In the genomic region with DNA sequence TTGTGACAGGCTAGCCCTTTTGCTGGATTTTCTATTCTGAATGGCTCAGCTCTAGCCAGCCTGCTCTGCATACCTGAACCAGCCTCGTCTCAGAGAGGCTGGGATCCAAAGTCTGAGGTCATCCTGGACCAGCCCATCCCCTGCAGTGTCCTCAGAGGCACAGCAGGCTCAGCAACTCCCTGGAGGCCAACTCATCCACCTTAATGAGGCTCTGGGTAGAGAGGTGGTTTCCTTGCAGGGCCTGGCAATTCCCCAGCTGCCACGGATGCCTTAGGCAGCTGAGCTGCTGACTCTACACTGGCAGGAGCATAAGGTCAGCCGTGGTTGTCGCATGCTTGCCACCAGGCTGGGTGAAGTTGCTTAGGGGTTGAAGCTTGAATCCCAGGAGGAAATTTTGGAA, we compare ENCODE assay signal across 13 mouse cellular contexts. TPM values are rescaled to one million over a fixed set of nuclear protein-coding genes. Genes with fewer than 3 reads are reported as not detected.
DNase-seq lines count a peak whose midpoint lies in the region.
"Had no signal": no experiment of that assay in that cellular context is flagged by ENCODE, and none has a peak within 500 bp of the region (broad histone marks: within the 10 kb centered on the region; RNA-seq: fewer than 3 reads in every experiment).

No protein-coding gene starts in this region.

- DNase-seq in heart, adult 11 months = peak; percentile 85
- no peak for DNase-seq in heart, postnatal 14 days
- DNase-seq in 3134 (ENCODE audit: extremely low read depth, insufficient read length, low spot score) = peak; percentile 54
- peak; percentile 63 for DNase-seq in brain, adult 2 months (ENCODE audit: low read depth, low spot score)
- DNase-seq in gastrocnemius, postnatal 10 days = peak; percentile 59
- no peak for DNase-seq in adrenal gland, adult 8-10 months
- DNase-seq in embryo, embryonic 11 days = no peak
- no peak for DNase-seq in heart, postnatal 10 days
- DNase-seq: adrenal gland, postnatal 25 days; heart, adult 18-20 months; heart, postnatal 4 days; lung, postnatal 4 days; thymus, postnatal 4 days had no signal

- intact Hi-C loops in heart, postnatal 14 days (cut with DNase I) = no loop called here
- intact Hi-C loops in heart, postnatal 10 days (cut with DNase I) = no loop called here

RNA-seq across cellular contexts. Expression of a gene that starts 16.2 kb away (rescaled TPM):
- total RNA-seq in heart, postnatal 14 days (2021) = 10 to 100 TPM; 17.3 to 18.4 TPM
- 100 to 1,000 TPM; 104 to 111 TPM for total RNA-seq in gastrocnemius, postnatal 10 days (2021)
- 1 to 10 TPM; 3.8 to 9.3 (median 5.3) TPM for total RNA-seq in adrenal gland, adult 8-10 months (2022)
- 10 to 100 TPM; 20.1 to 21.7 TPM for total RNA-seq in heart, postnatal 10 days (2021)

Comparison
In these comparisons a context has a peak if more than half of its experiments do, and no peak if none do; other contexts are left out.
1. DNase-seq: peak in heart, adult 11 months (single experiment), 3134 (single experiment), brain, adult 2 months (single experiment) and gastrocnemius, postnatal 10 days (single experiment); none in heart, postnatal 14 days (0 of 2), adrenal gland, adult 8-10 months (single experiment), embryo, embryonic 11 days (single experiment) and heart, postnatal 10 days (0 of 2).
2. RNA of a gene that starts 16.2 kb away (total RNA-seq): 104 to 111 TPM in gastrocnemius, postnatal 10 days; 20.1 to 21.7 TPM in heart, postnatal 10 days, 17.3 to 18.4 TPM in heart, postnatal 14 days and 3.8 to 9.3 TPM in adrenal gland, adult 8-10 months; every median in the first group is over 4 times any median in the second.